Mouse (Mus musculus) lung, postnatal 10 days (tissue): Measurements from ENCODE around the gene Olfr392.

Experiments used
- DNase-seq: peaks from one replicate; pipeline ENCODE4 v3.0.0; 2021

The Olfr392 gene

GRCm38 (mm10) chr11:73816949-73817348 is at the start of gene Olfr392:
Gene Olfr392, minus strand, starts transcription at chr11:73817049.
- DNase-seq, result no peak

GRCm38 (mm10) chr11:73851354-73851753 is 34.5 kb upstream of the Olfr392 start, which contains the start of gene Olfr393:
Gene Olfr393, minus strand, starts transcription at chr11:73851454.
- DNase-seq, result no peak

- DNase-seq, result no peak
Measured at GRCm38 (mm10) chr11:73802952-73803351, 13.9 kb downstream of the Olfr392 start, which contains the start of gene Olfr391-ps. Gene Olfr391-ps, minus strand, starts transcription at chr11:73803052.

- DNase-seq, result no peak
Measured at GRCm38 (mm10) chr11:73782664-73783063, 34.2 kb downstream of the Olfr392 start, which contains the start of gene Olfr390. Gene Olfr390, plus strand, starts transcription at chr11:73782964.

GRCm38 (mm10) chr11:73780613-73781012 is 36.2 kb downstream of the Olfr392 start, which contains the start of gene Olfr389:
Gene Olfr389, minus strand, starts transcription at chr11:73780713.
- DNase-seq, result no peak
